Mouse (Mus musculus) midbrain, embryonic 13.5 days (tissue): ENCODE data around the gene Ssr1. TPM values are rescaled to one million over a fixed set of nuclear protein-coding genes. Genes with fewer than 3 reads are reported as not detected.
A peak's percentile ranks its signal among the peaks of the same experiment; 100 is the strongest.

ENCODE experiments used
- ATAC-seq: fragments of 200-750 bp; cut with Nextera tagmentation; 2 replicates; pipeline ENCODE4 v1.8.0; 2017; ENCODE audit warnings: mild to moderate bottlenecking, moderate TSS enrichment, moderate library complexity
- H3K27ac ChIP-seq: fragments of 300-500 bp; sonication (generic); 2 replicates; pipeline ENCODE4 v1.5.1; 2015; ENCODE audit warnings: inconsistent platforms, mild to moderate bottlenecking, moderate library complexity
- H3K27me3 ChIP-seq: fragments of 300-500 bp; sonication (generic); 2 replicates; pipeline ENCODE4 v1.6.1; 2015; ENCODE audit warnings: mild to moderate bottlenecking, inconsistent platforms
- H3K36me3 ChIP-seq: fragments of 300-500 bp; sonication (generic); 2 replicates; pipeline ENCODE4 v1.6.1; 2015; ENCODE audit warnings: mild to moderate bottlenecking, inconsistent platforms
- H3K4me1 ChIP-seq: fragments of 300-500 bp; sonication (generic); replicated peaks from 2 replicates; pipeline ENCODE4 v1.6.1; 2015; ENCODE audit warnings: inconsistent platforms
- H3K4me2 ChIP-seq: fragments of 300-500 bp; sonication (generic); replicated peaks from 2 replicates; pipeline ENCODE4 v1.6.1; 2015; ENCODE audit warnings: moderate library complexity, mild to moderate bottlenecking, inconsistent platforms
- H3K4me3 ChIP-seq: fragments of 300-500 bp; sonication (generic); replicated peaks from 2 replicates; pipeline ENCODE4 v1.5.1; 2015; ENCODE audit warnings: mild to moderate bottlenecking, inconsistent platforms
- H3K9ac ChIP-seq: fragments of 300-500 bp; sonication (generic); replicated peaks from 2 replicates; pipeline ENCODE4 v1.6.1; 2015; ENCODE audit warnings: mild to moderate bottlenecking, inconsistent platforms
- H3K9me3 ChIP-seq: fragments of 300-500 bp; sonication (generic); 2 replicates; pipeline ENCODE4 v1.6.1; 2016; ENCODE audit warnings: mild to moderate bottlenecking, inconsistent platforms
- WGBS: fragments of 180-500 bp; shearing (Covaris S2); methylation state at CpG from one replicate; pipeline ENCODE4 v1.1.7; 2015; 5-methylcytosine and 5-hydroxymethylcytosine counted together
- polyA plus RNA-seq: library from polyadenylated mRNA; unstranded; fragments of >200 nt; fragmentation: Nextera tagmentation; extraction: Ambion mirVana; gene quantifications from 2 replicates; pipeline ENCODE4 v1.2.1, GENCODE M21; 2015

The Ssr1 gene
- polyA plus RNA-seq, 1 experiment from 2014 or later: 60.4 TPM

DNA sequence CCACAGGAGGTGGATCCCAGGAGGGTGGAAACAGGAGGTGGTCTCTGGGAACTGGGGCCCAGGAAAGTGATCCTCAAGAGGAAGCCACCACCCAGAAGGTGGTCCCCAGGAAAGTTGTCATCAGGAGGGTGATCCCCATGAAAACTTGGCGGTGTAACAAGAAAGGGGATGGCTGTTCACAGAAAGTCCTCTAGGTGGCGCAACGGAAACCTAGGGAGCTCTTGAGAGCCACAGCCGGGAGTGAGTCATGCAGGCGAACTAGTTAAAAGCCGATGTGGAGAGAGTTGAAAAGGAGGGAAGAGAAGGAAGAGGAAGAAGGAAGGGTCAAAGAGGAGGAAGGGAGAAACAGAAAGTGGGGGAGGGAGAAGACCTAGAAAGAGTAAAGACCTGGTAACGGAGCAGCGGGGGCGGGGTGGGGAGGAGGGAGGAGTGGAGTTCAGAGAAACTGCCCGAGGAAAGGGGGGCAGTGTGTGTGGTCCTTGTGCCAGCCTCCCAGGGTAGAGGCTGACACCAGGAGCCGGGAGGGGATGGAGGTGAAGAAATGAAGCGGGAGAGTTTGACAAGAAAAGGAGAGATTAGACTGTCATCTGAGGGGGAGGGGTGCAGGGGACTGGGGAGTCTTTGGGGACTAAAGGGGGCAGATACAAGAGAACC lies 30.5 kb downstream of the Ssr1 start:
- Histone ChIP-seq H3K27me3 (peaks cover 11% of the 10 kb centered on the region; the same call in 1 of the 2 replicates), H3K4me2 (peak overlapping the region; percentile 53), H3K4me3 (peak overlapping the region; percentile 32), H3K9ac (no peak overlapping the region), H3K4me1 (peaks cover 36% of the 10 kb centered on the region), H3K36me3 (no peaks in the 10 kb centered on the region), H3K27ac (no peak overlapping the region), H3K9me3 (no peaks in the 10 kb centered on the region)
- 1% methylated on average over 12 of the region's 12 CpGs for WGBS
- peak; percentile 43 for ATAC-seq

DNA sequence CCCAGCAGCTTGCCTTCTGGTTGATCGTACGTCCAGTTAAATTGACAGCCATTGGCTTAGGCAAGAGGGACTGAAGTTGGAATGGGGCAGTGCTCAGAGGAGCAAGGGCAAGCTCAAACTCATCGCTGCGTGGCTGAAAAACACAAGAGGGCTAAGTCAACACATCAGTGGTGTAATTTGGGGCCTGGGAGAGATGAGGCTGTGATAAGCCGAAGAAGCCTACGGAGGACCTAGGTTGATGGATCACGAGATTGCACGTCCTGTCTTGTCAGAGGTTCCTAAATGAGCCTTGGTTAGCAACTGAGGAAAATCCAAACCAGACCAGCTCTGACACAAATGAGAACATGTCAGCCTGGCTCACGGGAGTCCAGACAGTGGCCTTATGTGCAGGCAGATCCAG lies 31.5 kb downstream of the Ssr1 start:
- ATAC-seq: no peak
- H3K4me2 ChIP-seq: no peak overlapping the region
- H3K36me3 ChIP-seq: no peaks in the 10 kb centered on the region
- no peak overlapping the region for H3K4me3 ChIP-seq
- peaks cover 30% of the 10 kb centered on the region for H3K4me1 ChIP-seq
- 92% methylated on average over 9 of the region's 9 CpGs for WGBS
- peaks cover 11% of the 10 kb centered on the region; the same call in 1 of the 2 replicates for H3K27me3 ChIP-seq
- no peak overlapping the region for H3K27ac ChIP-seq
- H3K9me3 ChIP-seq: no peaks in the 10 kb centered on the region
- H3K9ac ChIP-seq: no peak overlapping the region

DNA sequence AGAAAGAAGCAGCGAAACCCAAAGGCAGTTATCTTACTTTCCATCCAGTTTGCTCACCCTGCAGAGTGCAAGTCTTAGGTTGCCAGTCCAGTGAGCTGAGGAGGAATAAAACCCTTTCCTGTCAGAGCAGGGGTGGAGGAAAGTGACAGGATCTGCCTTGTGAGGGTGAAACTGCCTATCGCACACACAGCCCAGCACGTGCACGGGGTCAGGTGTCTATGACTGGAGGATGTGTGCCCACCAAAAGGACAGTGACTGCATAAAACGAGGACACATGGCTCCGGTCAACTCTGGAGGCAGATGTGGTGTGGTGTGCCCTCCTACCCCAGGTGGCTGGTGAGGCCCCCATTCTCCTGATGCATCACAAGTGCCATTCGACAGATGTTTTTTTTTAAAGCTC lies 34.1 kb downstream of the Ssr1 start:
- H3K36me3 ChIP-seq: no peaks in the 10 kb centered on the region
- no peak overlapping the region for H3K27ac ChIP-seq
- H3K4me1 ChIP-seq: peaks cover 17% of the 10 kb centered on the region; the same call in 1 of the 2 replicates
- 94% methylated on average over 7 of the region's 7 CpGs for whole genome bisulfite sequencing
- H3K9me3 ChIP-seq: no peaks in the 10 kb centered on the region
- ATAC-seq: no peak
- no peak overlapping the region for H3K4me2 ChIP-seq
- no peak overlapping the region for H3K9ac ChIP-seq
- no peak overlapping the region for H3K4me3 ChIP-seq
- peaks cover 11% of the 10 kb centered on the region; the same call in 1 of the 2 replicates for H3K27me3 ChIP-seq

DNA sequence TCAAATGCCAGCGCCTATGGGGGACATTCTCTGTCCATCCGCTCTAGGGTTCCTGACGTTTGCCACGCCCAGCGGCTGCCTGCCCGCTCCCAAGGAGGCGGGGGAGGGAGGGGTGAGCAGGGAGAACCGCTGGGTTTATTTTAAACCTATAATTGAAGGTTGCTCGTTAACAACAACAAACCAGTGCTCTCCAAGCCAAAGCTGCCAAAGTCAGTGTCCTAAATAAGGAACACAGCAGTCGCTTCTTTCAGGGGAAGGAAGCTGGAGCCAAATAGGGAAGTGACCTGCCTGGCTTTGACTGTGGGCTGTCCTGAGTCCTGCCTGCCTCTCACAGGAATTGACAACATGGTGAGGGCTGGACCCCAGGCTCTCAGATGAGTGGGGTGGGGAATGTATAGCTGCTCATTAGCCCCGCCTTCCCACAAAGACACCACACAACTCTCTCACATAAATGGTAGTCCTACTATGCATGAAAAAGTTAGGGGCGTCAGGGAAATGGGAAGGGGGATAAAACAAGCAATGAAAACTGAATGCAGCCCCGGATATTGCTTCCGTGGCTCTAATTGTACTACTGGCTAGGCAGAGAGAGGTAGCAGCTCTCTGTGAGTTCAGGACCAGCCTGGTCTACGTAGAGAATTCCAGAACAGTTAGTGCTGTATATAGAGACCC lies 34.6 kb downstream of the Ssr1 start:
- 79% methylated on average over 15 of the region's 15 CpGs for WGBS
- no peak for ATAC-seq

DNA sequence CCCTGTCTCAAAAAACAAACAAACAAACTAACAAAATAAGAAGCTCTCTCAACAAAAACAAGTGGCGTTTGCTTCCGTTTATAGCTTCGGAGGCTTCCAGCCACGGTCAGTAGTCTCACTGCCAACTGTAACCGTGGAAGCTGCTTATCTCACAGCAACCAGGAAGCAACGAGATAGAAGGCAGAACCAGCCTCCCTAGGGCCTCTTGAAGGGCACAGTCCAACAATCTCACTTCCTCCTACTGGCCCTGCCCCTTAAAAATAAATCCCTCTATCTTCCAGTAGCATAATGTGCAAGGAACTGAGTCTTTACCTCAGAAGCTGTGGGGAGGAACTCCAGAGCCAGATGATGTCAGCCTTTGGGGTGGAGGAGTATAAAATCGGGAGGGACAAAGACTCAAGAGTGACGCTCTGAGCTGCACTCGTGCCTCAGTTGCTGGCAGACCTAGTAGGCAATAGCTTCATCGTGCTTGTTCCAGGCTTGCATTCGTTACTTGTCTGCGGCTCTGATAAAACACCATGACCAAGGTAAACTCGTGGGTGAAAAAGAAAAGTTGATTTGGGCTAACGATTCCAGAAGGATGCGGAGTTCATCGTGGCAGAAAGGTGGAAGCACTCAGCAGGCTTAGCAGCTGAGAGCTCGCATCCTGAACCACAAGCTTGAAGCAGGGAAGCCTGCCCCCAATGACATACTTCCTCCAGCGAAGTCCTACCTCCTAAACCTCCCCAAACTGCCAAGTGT lies 35.3 kb downstream of the Ssr1 start:
- no peaks in the 10 kb centered on the region for H3K27me3 ChIP-seq
- H3K9ac ChIP-seq: no peak overlapping the region
- no peak overlapping the region for H3K4me3 ChIP-seq
- WGBS: 89% methylated on average over 18 of the region's 18 CpGs
- H3K36me3 ChIP-seq: no peaks in the 10 kb centered on the region
- H3K27ac ChIP-seq: no peak overlapping the region
- ATAC-seq: no peak
- H3K4me1 ChIP-seq: peaks cover 5% of the 10 kb centered on the region; the same call in 1 of the 2 replicates
- H3K4me2 ChIP-seq: no peak overlapping the region
- H3K9me3 ChIP-seq: no peaks in the 10 kb centered on the region

More for the DNA sequence above, 34.6 kb downstream of the Ssr1 start:
- no peaks in the 10 kb centered on the region for H3K9me3 ChIP-seq
- H3K36me3 ChIP-seq: no peaks in the 10 kb centered on the region
- H3K4me3 ChIP-seq: no peak overlapping the region
- peaks cover 12% of the 10 kb centered on the region; the same call in 1 of the 2 replicates for H3K4me1 ChIP-seq
- peaks cover 5% of the 10 kb centered on the region; the same call in 1 of the 2 replicates for H3K27me3 ChIP-seq
- no peak overlapping the region for H3K9ac ChIP-seq
- H3K4me2 ChIP-seq: no peak overlapping the region
- H3K27ac ChIP-seq: no peak overlapping the region

DNA sequence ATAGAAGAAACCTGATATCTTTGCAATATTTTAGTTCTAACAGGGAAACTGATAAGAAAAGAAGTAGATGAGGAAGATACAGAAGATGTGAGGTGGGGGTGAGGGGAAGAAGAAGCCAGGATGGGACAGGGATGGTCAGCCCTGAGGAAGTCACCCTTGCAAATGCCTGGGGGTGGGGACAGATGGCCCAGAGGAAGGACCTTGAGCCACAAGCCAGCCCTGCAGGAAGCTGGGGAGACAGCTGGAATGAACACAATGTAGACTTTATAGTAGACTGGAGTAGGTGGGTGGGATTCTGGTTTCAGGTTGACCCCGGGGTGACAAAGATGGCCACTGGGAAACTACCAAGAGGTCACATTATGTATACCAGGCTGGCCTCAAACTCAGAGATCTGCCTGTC lies 39.7 kb downstream of the Ssr1 start:
- Histone ChIP-seq H3K9ac (no peak overlapping the region), H3K27ac (no peak overlapping the region), H3K36me3 (no peaks in the 10 kb centered on the region), H3K4me3 (no peak overlapping the region), H3K9me3 (no peaks in the 10 kb centered on the region), H3K4me2 (no peak overlapping the region), H3K4me1 (no peaks in the 10 kb centered on the region), H3K27me3 (no peaks in the 10 kb centered on the region)
- no peak for ATAC-seq
- WGBS: 91% methylated on average over 1 of the region's 1 CpGs

DNA sequence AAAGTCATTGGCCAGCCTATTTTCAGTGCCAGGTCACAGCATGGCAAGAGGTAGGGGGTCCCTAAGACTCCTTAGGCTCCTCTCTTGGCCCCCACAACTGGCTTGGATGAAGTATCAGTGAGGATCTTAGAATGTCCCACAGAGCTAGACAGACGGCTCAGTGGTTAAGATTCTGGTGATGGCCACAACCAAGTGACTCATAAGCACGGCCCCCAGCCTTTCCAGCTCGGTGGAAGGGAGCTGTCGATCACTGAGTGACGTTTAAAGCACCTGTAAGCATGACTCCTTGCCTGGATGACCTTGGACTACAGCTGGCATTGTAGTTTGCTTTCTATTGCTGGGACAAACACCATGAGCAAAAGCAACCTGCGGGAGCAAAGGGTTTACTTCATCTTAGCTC lies 41.0 kb downstream of the Ssr1 start:
- Histone ChIP-seq H3K27ac (no peak overlapping the region), H3K9ac (no peak overlapping the region), H3K9me3 (no peaks in the 10 kb centered on the region), H3K27me3 (no peaks in the 10 kb centered on the region), H3K4me3 (no peak overlapping the region), H3K36me3 (no peaks in the 10 kb centered on the region), H3K4me2 (no peak overlapping the region), H3K4me1 (no peaks in the 10 kb centered on the region)
- 88% methylated on average over 6 of the region's 6 CpGs for WGBS
- ATAC-seq: no peak

DNA sequence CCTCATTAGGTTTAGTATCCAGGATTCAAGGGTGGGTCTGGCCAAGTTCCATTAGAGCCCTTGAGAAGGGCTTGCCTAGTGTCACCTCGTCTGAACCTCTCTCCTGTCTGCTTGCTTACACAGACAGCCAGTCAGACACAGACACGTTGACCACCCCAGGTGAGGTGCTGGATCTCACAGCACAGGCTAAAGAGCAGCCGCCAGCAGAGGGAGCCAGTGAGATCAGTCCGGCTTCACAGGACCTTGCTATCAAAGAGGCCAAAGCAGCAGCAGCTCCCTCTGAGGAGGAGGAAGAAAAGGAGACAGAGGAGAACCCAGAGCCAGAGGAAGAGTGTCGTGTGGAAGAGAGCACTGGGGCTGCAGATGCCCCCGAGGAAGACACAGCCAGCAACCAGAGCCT lies 47.3 kb downstream of the Ssr1 start:
- Histone ChIP-seq H3K4me3 (no peak overlapping the region), H3K9me3 (no peaks in the 10 kb centered on the region), H3K27ac (no peak overlapping the region), H3K4me1 (no peaks in the 10 kb centered on the region), H3K36me3 (no peaks in the 10 kb centered on the region), H3K9ac (0 out of 2 replicates have a peak overlapping the region, but pooled peaks have one; percentile 36), H3K4me2 (no peak overlapping the region), H3K27me3 (no peaks in the 10 kb centered on the region)
- peak; percentile 55; the same call in 1 of the 2 replicates for ATAC-seq
- WGBS: 18% methylated on average over 6 of the region's 6 CpGs

DNA sequence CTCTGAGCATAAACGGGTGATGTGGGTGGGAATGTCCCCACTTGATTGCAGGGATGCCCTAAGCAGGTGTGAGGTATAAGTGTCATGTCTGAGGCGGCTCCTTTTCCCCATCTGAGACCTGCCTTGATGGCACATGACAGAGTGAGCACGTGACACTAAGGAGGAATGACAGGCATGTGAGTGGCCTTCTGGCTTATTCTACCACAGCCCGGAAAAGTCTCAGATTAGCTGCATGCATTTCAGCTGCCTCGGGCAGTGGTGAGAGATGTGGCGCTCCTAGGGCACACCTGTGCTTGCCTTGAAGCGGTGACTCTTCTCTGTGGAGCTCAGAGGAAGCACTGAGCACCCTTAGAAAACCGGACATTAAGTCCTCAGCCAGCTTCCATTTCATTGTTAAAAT lies 48.6 kb downstream of the Ssr1 start:
- 71% methylated on average over 8 of the region's 8 CpGs for WGBS
- no peak overlapping the region for H3K4me3 ChIP-seq
- no peak overlapping the region for H3K4me2 ChIP-seq
- H3K9ac ChIP-seq: no peak overlapping the region
- H3K36me3 ChIP-seq: no peaks in the 10 kb centered on the region
- no peak overlapping the region for H3K27ac ChIP-seq
- no peaks in the 10 kb centered on the region for H3K27me3 ChIP-seq
- no peaks in the 10 kb centered on the region for H3K4me1 ChIP-seq
- H3K9me3 ChIP-seq: no peaks in the 10 kb centered on the region
- no peak for ATAC-seq

DNA sequence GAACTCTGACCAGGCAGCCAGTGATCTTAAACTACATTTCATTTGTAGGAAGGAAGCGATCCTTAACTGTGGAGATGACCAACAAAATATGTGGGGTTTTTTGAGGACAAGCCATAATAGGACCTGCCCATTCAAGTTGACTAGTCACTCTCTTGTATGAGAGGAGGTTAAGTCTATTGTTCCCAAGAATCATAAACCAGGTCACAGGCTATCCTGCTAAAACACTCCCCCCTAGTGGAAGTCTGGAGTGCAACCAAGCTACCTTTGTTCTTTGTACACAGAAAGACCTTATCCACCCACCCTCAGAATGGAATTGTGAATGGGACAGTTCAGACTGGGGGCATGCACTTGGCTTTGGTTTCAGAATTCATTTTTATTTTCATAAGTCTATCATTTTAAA lies 49.7 kb downstream of the Ssr1 start:
- ATAC-seq: no peak
- Histone ChIP-seq H3K9me3 (no peaks in the 10 kb centered on the region), H3K9ac (no peak overlapping the region), H3K36me3 (no peaks in the 10 kb centered on the region), H3K4me1 (no peaks in the 10 kb centered on the region), H3K4me2 (no peak overlapping the region), H3K27ac (no peak overlapping the region), H3K4me3 (no peak overlapping the region), H3K27me3 (no peaks in the 10 kb centered on the region)
- WGBS: 61% methylated on average over 1 of the region's 1 CpGs

DNA sequence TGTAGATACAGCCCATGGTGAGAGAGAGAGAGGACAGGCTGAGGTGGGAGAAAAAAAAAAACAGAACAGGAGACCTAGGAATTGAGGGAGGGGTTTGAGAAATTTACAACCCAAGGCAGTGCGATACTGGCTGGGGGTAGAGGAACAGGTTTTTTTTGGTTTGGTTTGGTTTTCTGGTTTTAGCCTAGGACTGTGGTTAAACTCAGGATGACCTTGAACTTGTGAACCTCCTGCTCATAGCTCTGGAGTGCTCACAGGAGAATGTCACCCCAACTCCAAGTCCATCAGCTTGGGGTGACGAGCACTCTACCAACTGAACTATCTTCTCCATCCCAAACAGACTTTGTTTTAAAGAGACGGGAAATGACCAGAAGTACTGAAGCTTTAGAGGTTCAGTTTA lies 50.6 kb downstream of the Ssr1 start:
- 92% methylated on average over 3 of the region's 3 CpGs for WGBS
- ATAC-seq: no peak
- H3K27me3 ChIP-seq: no peaks in the 10 kb centered on the region
- H3K27ac ChIP-seq: no peak overlapping the region
- no peak overlapping the region for H3K4me2 ChIP-seq
- no peak overlapping the region for H3K4me3 ChIP-seq
- no peaks in the 10 kb centered on the region for H3K9me3 ChIP-seq
- no peak overlapping the region for H3K9ac ChIP-seq
- H3K4me1 ChIP-seq: no peaks in the 10 kb centered on the region
- H3K36me3 ChIP-seq: 0 out of 2 replicates have a peak, but pooled peaks cover 2% of the 10 kb centered on the region

DNA sequence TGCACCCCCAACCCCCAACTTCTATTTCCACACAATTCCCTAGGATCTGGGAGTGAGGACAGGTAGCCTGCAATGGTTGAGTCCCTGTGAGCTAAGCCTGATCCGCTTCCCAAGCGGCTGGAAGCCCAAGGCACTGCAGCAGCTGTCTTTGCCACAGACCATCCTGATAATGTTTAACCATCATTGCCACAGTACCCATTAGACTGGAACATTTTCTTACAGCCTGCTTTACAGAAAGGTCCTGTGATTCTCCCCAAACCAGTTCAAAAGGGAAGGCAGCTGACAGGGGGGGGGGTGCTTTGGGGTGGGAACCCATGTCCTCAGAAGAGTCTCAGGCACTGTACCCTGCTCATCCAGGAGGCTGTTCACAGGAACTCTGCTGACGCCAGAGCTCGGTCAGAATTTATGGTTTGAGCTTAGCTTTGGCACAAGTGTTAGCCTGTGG lies 51.1 kb downstream of the Ssr1 start:
- Histone ChIP-seq H3K4me3 (no peak overlapping the region), H3K36me3 (0 out of 2 replicates have a peak, but pooled peaks cover 2% of the 10 kb centered on the region), H3K4me2 (no peak overlapping the region), H3K4me1 (no peaks in the 10 kb centered on the region), H3K27ac (no peak overlapping the region), H3K9ac (no peak overlapping the region), H3K9me3 (no peaks in the 10 kb centered on the region), H3K27me3 (no peaks in the 10 kb centered on the region)
- 90% methylated on average over 4 of the region's 4 CpGs for WGBS
- ATAC-seq: no peak
